Mouse (Mus musculus): ENCODE results near the gene Klhl23.

GRCm38 (mm10) chr2:69802911-69803312 is 18.8 kb upstream of the Klhl23 start:
- TF ChIP-seq POLR2A (IDR thresholded peaks at IDR 0.05; ENCODE audit: extremely low read depth, insufficient read depth, low read length) (no peak), CTCF (IDR thresholded peaks at IDR 0.05; ENCODE audit: extremely low read depth, insufficient read depth, low read length) (no peak)
